Mouse (Mus musculus) brain, adult 2 months (tissue): ENCODE measurements at regions not wholly inside any gene's neighbourhood (a gene's known extent, or its start where the extent isn't known, plus 50 kb on each side); places are given as distances from the start of the nearest gene placed in this dataset.

Experiments used
- DNase-seq: peaks from one replicate; pipeline ENCODE4 v3.0.0; 2011; ENCODE audit warnings: low read depth, low spot score

DNA sequence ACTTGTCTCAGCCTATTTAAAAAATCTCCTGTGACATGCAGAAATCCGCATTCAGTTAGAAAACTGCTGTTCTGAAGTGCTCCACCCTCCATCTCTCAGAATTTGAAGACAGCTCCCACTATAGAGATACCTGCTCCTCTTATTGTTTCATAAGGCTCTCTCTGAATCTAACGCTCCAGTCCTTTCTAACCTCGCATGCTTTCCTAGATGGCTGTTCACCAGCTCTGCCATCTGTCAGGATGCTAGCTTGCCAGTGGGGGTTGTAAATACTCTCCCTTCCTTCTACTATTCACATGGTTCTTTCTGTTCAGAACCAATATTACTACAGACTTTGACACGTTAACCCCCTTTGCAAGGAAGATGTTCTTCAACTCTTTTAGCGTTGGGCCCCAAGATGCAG is 123.3 kb upstream of the Gm10801 start:
- peak; percentile 33 for DNase-seq

DNA sequence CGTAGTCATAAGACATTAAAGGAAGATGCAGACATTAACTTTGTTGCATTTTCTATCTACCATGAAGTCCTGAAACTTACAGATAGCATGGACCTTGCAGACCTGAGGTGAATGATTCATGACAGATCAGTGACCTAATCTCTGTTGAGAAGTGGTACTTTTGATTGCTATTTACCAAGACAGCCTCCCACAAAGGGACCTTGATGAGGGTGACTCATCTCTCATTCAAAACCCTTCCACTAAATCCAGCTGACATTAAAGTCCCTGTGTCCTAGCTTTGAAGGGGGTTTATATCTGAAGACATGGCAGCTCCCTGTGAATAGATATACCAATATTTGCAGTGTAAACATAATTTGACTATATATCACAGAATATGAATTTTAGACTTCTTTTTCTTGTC is 96.2 kb upstream of the Gm10801 start:
- DNase-seq = peak; percentile 8
